ENCODE assay signal across 13 mouse cellular contexts in the genomic region with DNA sequence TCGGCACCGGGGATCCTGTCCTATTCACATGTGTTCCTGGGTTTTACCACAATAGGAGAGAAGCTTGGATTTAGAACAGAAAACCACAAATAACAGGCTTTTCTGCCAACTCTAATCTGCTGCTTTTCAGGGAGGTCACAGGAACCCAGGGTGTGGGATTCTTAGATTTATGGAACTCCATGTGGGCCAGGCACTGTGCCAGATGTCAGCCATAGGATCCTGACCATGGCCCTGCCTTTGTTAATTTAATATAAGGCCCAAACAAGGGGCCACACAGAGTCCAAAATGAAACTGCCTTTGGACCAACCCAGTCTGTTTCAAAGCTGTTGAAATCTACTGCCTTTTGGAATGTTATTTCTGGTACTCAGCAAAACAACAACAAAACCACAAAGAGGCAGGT. TPM values are rescaled to one million over a fixed set of nuclear protein-coding genes. Genes with fewer than 3 reads are reported as not detected.
DNase-seq lines count a peak whose midpoint lies in the region; ATAC-seq lines count a peak whose summit lies in the region.
"Had no signal": no experiment of that assay in that cellular context is flagged by ENCODE, and none has a peak within 500 bp of the region (broad histone marks: within the 10 kb centered on the region; RNA-seq: fewer than 3 reads in every experiment).

No protein-coding gene starts in this region.

- no peak for ATAC-seq in kidney, embryonic 15.5 days (replicated peaks; ENCODE audit: low FRiP score)
- ATAC-seq in neural tube, embryonic 13.5 days (ENCODE audit: low read depth) = no peak
- no peak for ATAC-seq in embryonic facial prominence, embryonic 13.5 days (ENCODE audit: insufficient number of reproducible peaks, insufficient read depth, low FRiP score, low TSS enrichment, low read depth)

- H3K4me1 ChIP-seq in kidney, embryonic 15.5 days = peaks cover 28% of the 10 kb centered on the region; the same call in 1 of the 2 replicates
- H3K4me1 ChIP-seq in neural tube, embryonic 13.5 days (replicated peaks) = peaks cover 50% of the 10 kb centered on the region
- peaks cover 44% of the 10 kb centered on the region for H3K4me1 ChIP-seq in embryonic facial prominence, embryonic 13.5 days

- H3K9me3 ChIP-seq in kidney, embryonic 15.5 days (replicated peaks) = no peaks in the 10 kb centered on the region
- no peaks in the 10 kb centered on the region for H3K9me3 ChIP-seq in neural tube, embryonic 13.5 days
- H3K9me3 ChIP-seq in embryonic facial prominence, embryonic 13.5 days = no peaks in the 10 kb centered on the region
- H3K9me3 ChIP-seq: hindbrain, embryonic 15.5 days; neural tube, embryonic 12.5 days had no signal

- WGBS in kidney, embryonic 15.5 days = 64% methylated on average over 2 of the region's 2 CpGs
- WGBS in neural tube, embryonic 13.5 days = 26% methylated on average over 2 of the region's 2 CpGs
- 22% methylated on average over 2 of the region's 2 CpGs for WGBS in embryonic facial prominence, embryonic 13.5 days

- peaks cover 17% of the 10 kb centered on the region for H3K27me3 ChIP-seq in kidney, embryonic 15.5 days
- H3K27me3 ChIP-seq in neural tube, embryonic 13.5 days = peaks cover 36% of the 10 kb centered on the region
- 0 out of 2 replicates have a peak, but pooled peaks cover 11% of the 10 kb centered on the region for H3K27me3 ChIP-seq in embryonic facial prominence, embryonic 13.5 days

- no peak overlapping the region for H3K4me3 ChIP-seq in kidney, embryonic 15.5 days (replicated peaks)
- H3K4me3 ChIP-seq in neural tube, embryonic 13.5 days = no peak overlapping the region
- H3K4me3 ChIP-seq in embryonic facial prominence, embryonic 13.5 days = no peak overlapping the region
- H3K4me3 ChIP-seq: hindbrain, embryonic 15.5 days; neural tube, embryonic 12.5 days had no signal

- no peak for DNase-seq in kidney, adult 18-20 months
- no peak for DNase-seq in neural tube, embryonic 10.5 days (ENCODE audit: extremely low spot score, low spot score)
- DNase-seq in spleen, postnatal 10 days (ENCODE audit: low spot score in 2 of 2) = no peak
- no peak for DNase-seq in cerebellum, postnatal 14 days
- DNase-seq: cerebellum, adult 9-10 months; lung, adult 18-20 months; thymus, postnatal 4 days had no signal

- peak overlapping the region; percentile 37; the same call in 1 of the 2 replicates for H3K27ac ChIP-seq in kidney, embryonic 15.5 days
- H3K27ac ChIP-seq in neural tube, embryonic 13.5 days (replicated peaks) = peak overlapping the region; percentile 28; the same call in 1 of the 2 replicates
- H3K27ac ChIP-seq in embryonic facial prominence, embryonic 13.5 days = peak overlapping the region; percentile 24; the same call in 1 of the 2 replicates
- H3K27ac ChIP-seq: hindbrain, embryonic 15.5 days; neural tube, embryonic 12.5 days had no signal

- H3K9ac ChIP-seq in kidney, embryonic 15.5 days = no peak overlapping the region
- H3K9ac ChIP-seq in neural tube, embryonic 13.5 days = no peak overlapping the region
- no peak overlapping the region for H3K9ac ChIP-seq in embryonic facial prominence, embryonic 13.5 days
- H3K9ac ChIP-seq: hindbrain, embryonic 15.5 days; neural tube, embryonic 12.5 days had no signal

- no peak overlapping the region for H3K4me2 ChIP-seq in kidney, embryonic 15.5 days
- no peak overlapping the region for H3K4me2 ChIP-seq in neural tube, embryonic 13.5 days
- H3K4me2 ChIP-seq in embryonic facial prominence, embryonic 13.5 days = no peak overlapping the region
- H3K4me2 ChIP-seq: heart, embryonic 11.5 days; hindbrain, embryonic 15.5 days; neural tube, embryonic 12.5 days had no signal

- no peaks in the 10 kb centered on the region for H3K36me3 ChIP-seq in kidney, embryonic 15.5 days
- no peaks in the 10 kb centered on the region for H3K36me3 ChIP-seq in neural tube, embryonic 13.5 days
- no peaks in the 10 kb centered on the region for H3K36me3 ChIP-seq in embryonic facial prominence, embryonic 13.5 days
- H3K36me3 ChIP-seq: hindbrain, embryonic 15.5 days; neural tube, embryonic 12.5 days had no signal

RNA-seq across cellular contexts. Expression of a gene that starts 8.9 kb away (rescaled TPM):
- polyA plus RNA-seq in kidney, embryonic 15.5 days (2015; fragmentation: Nextera tagmentation; extraction: Ambion mirVana) = 1.7 and 2.7 TPM in 2 replicates
- polyA plus RNA-seq in neural tube, embryonic 13.5 days (2015; fragmentation: Nextera tagmentation; extraction: Ambion mirVana) = 22.0 and 22.7 TPM in 2 replicates
- 2.3 and 3.0 TPM in 2 replicates for polyA plus RNA-seq in embryonic facial prominence, embryonic 13.5 days (2015; fragmentation: Nextera tagmentation; extraction: Ambion mirVana)
